Mouse (Mus musculus): Measurements from ENCODE around the gene Fcer1g. TPM values are rescaled to one million over a fixed set of nuclear protein-coding genes. Genes with fewer than 3 reads are reported as not detected.

Gene Fcer1g
- polyA plus RNA-seq, 1 experiment from 2014 or later, result 12.7 TPM

DNA sequence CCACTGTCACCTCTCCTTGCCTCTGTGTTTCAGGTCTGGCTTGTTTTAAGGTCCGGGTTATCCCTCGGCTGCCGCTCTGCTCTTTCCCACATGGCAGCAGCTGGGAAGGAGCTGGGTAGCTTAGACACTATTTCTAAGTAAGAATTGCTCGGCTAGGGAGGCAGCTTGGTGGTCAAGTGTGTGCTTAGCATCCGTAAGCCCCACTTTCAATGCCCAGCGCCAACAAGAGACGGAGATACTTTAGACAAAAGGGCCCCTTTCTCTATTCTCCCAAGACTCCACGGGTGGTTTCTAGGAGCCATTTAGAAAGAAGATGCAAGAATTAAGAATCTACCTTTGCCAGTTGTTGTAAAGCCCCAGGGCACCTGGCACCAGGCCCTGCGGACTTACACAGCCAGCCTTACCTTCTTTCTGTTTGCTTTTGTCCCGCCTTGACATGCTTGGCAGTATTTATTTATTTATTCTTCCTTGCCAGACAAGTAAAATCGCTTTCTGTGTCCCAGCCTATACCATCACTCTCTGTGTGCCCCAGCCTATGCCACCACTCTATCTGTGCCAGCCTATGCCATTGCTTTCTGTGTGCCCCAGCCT, 41.1 kb upstream of the Fcer1g start:
- peaks cover 81% of the 10 kb centered on the region for H3K36me3 ChIP-seq
- DNase-seq (ENCODE audit: low spot score), result no peak
- WGBS, result 90% methylated on average over 11 of the region's 11 CpGs

GRCm38 (mm10) chr1:171274171-171274570, 40.0 kb upstream of the Fcer1g start:
- Histone ChIP-seq H3K36me3 (peaks cover 77% of the 10 kb centered on the region), H3K4me3 (no peak overlapping the region), H3K9me3 (replicated peaks) (no peaks in the 10 kb centered on the region), H3K27me3 (ENCODE audit: low read depth, poor library complexity, severe bottlenecking) (no peaks in the 10 kb centered on the region), H3K4me1 (peaks cover 26% of the 10 kb centered on the region), H3K27ac (replicated peaks) (no peak overlapping the region)
- WGBS, result 95% methylated on average over 12 of the region's 12 CpGs
- DNase-seq (ENCODE audit: low spot score), result no peak

More for the DNA sequence above, 41.1 kb upstream of the Fcer1g start:
- H3K9me3 ChIP-seq (replicated peaks), result no peaks in the 10 kb centered on the region
- no peak overlapping the region for H3K4me3 ChIP-seq
- no peak overlapping the region for H3K27ac ChIP-seq (replicated peaks)
- peaks cover 28% of the 10 kb centered on the region for H3K4me1 ChIP-seq
- no peaks in the 10 kb centered on the region for H3K27me3 ChIP-seq (ENCODE audit: low read depth, poor library complexity, severe bottlenecking)

DNA sequence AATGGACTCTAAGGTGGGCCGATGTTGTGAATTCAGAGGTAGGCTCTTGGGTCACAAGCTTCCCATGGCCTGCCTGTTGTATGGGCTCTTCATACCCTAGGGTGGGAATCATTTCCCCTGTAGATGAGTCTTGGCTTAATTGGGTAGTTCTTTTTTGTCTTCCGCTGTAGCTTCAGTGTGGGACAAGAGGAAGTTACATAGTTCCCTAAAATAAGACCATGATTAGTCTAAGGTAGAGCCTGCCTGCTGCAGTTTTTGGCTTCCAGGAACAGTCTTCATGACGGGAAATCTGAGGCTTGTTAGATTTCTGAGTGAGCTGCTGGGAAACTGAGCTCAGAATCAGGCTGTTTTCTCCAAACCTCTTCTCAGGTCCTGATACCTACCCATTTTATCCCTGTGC, 37.9 kb upstream of the Fcer1g start:
- Histone ChIP-seq H3K27me3 (ENCODE audit: low read depth, poor library complexity, severe bottlenecking) (no peaks in the 10 kb centered on the region), H3K9me3 (replicated peaks) (no peaks in the 10 kb centered on the region), H3K4me3 (peak overlapping the region; percentile 86; the same call in 1 of the 2 replicates), H3K4me1 (peaks cover 25% of the 10 kb centered on the region), H3K27ac (replicated peaks) (no peak overlapping the region), H3K36me3 (peaks cover 56% of the 10 kb centered on the region)
- DNase-seq (ENCODE audit: low spot score), result no peak
- WGBS, result 91% methylated on average over 3 of the region's 3 CpGs

- DNase-seq (ENCODE audit: low spot score), result no peak
These were observed 37.5 kb upstream of the Fcer1g start for GRCm38 (mm10) chr1:171271622-171272021.

GRCm38 (mm10) chr1:171271196-171271595, 37.0 kb upstream of the Fcer1g start:
- Histone ChIP-seq H3K4me3 (peak overlapping the region; percentile 86), H3K4me1 (peaks cover 25% of the 10 kb centered on the region), H3K27ac (replicated peaks) (0 out of 2 replicates have a peak overlapping the region, but pooled peaks have one; percentile 84), H3K9me3 (replicated peaks) (no peaks in the 10 kb centered on the region), H3K36me3 (peaks cover 47% of the 10 kb centered on the region), H3K27me3 (ENCODE audit: low read depth, poor library complexity, severe bottlenecking) (no peaks in the 10 kb centered on the region)
- DNase-seq (ENCODE audit: low spot score), result no peak
- 62% methylated on average over 9 of the region's 9 CpGs for WGBS

More at GRCm38 (mm10) chr1:171271622-171272021, 37.5 kb upstream of the Fcer1g start:
- Histone ChIP-seq H3K4me3 (peak overlapping the region; percentile 86; the same call in 1 of the 2 replicates), H3K27ac (replicated peaks) (no peak overlapping the region), H3K4me1 (peaks cover 25% of the 10 kb centered on the region), H3K9me3 (replicated peaks) (no peaks in the 10 kb centered on the region), H3K36me3 (peaks cover 52% of the 10 kb centered on the region), H3K27me3 (ENCODE audit: low read depth, poor library complexity, severe bottlenecking) (no peaks in the 10 kb centered on the region)
- WGBS, result 79% methylated on average over 10 of the region's 10 CpGs

- Histone ChIP-seq H3K4me3 (peak overlapping the region; percentile 86), H3K9me3 (replicated peaks) (no peaks in the 10 kb centered on the region), H3K36me3 (peaks cover 41% of the 10 kb centered on the region), H3K4me1 (peaks cover 25% of the 10 kb centered on the region), H3K27me3 (ENCODE audit: low read depth, poor library complexity, severe bottlenecking) (no peaks in the 10 kb centered on the region), H3K27ac (replicated peaks) (peak overlapping the region; percentile 84)
- DNase-seq (ENCODE audit: low spot score), result no peak
- WGBS, result under 1% methylated on average over 19 of the region's 19 CpGs
These were observed 36.4 kb upstream of the Fcer1g start for GRCm38 (mm10) chr1:171270573-171270900.

DNA sequence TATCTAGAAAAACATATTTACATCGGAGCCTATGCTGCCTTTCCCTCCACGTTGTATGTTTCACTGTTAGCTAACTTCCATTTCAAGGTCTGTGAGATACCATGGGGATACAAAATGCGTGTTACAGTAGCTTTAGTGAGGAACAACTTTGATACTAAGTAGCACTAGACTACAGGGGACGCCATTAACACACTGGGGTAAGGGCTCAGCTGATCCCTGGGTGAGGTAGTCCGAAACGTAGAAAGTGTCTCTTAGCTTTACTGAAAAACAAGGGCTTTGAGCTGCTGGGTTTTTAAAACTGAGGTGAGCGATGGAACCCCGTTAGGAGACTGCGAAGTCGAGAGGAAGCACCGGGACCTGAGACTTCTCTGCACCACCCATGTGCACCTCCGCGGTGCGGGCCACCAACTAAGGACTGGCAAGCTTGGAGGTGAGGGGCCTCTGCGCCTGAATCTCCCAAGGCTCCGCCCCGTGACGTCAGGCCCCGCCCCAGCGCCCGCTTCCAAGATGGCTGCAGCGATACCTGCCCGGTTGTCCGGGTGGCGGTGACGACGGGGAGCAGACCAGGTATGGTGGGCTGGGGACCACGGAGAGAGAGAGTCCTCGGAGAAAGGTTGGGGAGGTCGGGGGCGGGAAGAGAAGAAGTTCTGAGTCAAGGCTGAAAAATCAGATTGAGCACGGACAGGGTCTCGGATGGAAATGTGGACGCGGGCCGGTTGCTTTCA, 35.8 kb upstream of the Fcer1g start, which contains the start of gene B4galt3:
TSS of gene B4galt3 (plus strand) at position 481 of the 725 bp plus-strand sequence.
- WGBS, result 4% methylated on average over 36 of the region's 36 CpGs
- H3K27me3 ChIP-seq (ENCODE audit: low read depth, poor library complexity, severe bottlenecking), result no peaks in the 10 kb centered on the region

DNA sequence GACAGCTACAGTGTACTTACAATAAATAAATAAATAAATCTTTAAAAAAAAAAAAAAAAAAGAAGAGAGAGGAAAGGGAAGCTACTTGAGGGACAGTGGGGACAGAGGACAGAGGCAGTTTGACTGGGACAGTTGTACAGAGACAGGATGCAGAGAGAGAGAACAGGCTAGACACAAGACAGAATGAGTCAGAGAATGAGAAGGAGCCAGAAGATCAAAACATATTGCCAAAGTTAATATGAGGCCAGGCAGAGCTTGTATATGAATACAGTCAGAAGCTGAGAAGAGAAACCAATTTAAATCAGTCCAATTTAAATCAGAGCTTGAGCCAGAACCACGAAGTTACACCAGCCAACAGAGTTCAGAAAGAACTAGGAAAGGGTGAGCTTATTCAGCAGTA, 34.2 kb upstream of the Fcer1g start:
- no peaks in the 10 kb centered on the region for H3K9me3 ChIP-seq (replicated peaks)
- peaks cover 19% of the 10 kb centered on the region for H3K36me3 ChIP-seq
- H3K27me3 ChIP-seq (ENCODE audit: low read depth, poor library complexity, severe bottlenecking), result no peaks in the 10 kb centered on the region
- no peak for DNase-seq (ENCODE audit: low spot score)
- WGBS, result 62% methylated on average over 1 of the region's 1 CpGs
- no peak overlapping the region for H3K4me3 ChIP-seq
- H3K4me1 ChIP-seq, result peaks cover 27% of the 10 kb centered on the region
- H3K27ac ChIP-seq (replicated peaks), result no peak overlapping the region

More for the DNA sequence above, 35.8 kb upstream of the Fcer1g start, which contains the start of gene B4galt3:
- peak within 1 kb of the TSS; percentile 84 for H3K27ac ChIP-seq (replicated peaks)
- DNase-seq (ENCODE audit: low spot score), result peak; percentile 94
- peak within 1 kb of the TSS; percentile 86 for H3K4me3 ChIP-seq
- H3K4me1 ChIP-seq, result peaks cover 25% of the 10 kb centered on the region
- no peaks in the 10 kb centered on the region for H3K9me3 ChIP-seq (replicated peaks)
- peaks cover 35% of the 10 kb centered on the region for H3K36me3 ChIP-seq

GRCm38 (mm10) chr1:171265971-171266744, 32.0 kb upstream of the Fcer1g start:
- Histone ChIP-seq H3K36me3 (no peaks in the 10 kb centered on the region), H3K9me3 (replicated peaks) (no peaks in the 10 kb centered on the region), H3K27me3 (ENCODE audit: low read depth, poor library complexity, severe bottlenecking) (no peaks in the 10 kb centered on the region), H3K4me1 (peaks cover 33% of the 10 kb centered on the region), H3K27ac (replicated peaks) (no peak overlapping the region), H3K4me3 (no peak overlapping the region)
- DNase-seq (ENCODE audit: low spot score), result no peak
- WGBS, result 82% methylated on average over 4 of the region's 4 CpGs

DNA sequence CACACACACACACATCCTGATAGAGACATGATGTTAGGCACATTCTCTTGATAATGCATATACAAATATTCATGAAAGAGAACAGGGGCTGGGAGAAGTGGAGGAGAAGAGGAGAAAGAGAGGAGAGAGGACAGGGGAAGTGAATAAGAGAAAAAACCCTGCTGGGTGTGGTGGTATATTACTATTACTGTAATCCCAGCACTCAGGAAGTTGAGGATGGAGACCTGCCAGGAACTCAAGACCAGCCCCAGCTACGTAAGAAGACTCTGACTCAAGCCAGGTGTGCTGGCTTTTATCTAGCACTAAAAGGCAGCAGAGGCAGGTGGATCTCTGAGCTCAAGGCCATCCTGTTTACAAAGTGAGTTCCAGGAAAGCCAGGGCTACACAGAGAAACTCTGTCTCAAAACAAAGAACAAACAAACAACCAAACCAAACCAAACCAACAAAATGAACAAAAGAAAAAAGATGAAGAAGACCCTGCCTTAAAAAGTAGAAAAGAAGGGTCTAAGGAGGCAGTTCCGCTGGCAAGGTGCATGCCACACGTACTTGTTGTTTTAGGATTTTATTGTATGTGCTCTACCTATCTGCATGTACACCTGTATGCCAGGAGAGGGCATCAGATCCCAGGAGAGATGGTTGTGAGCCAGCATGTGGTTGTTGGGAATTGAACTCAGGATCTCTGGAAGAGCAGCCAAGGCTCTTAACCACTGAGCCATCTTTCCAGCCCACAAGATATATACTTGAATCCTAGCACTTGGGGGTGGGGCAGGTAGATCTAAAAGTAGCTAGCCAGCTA, 29.7 kb upstream of the Fcer1g start:
- peaks cover 18% of the 10 kb centered on the region for H3K4me1 ChIP-seq
- no peaks in the 10 kb centered on the region for H3K27me3 ChIP-seq (ENCODE audit: low read depth, poor library complexity, severe bottlenecking)
- peaks cover 4% of the 10 kb centered on the region for H3K36me3 ChIP-seq
- H3K4me3 ChIP-seq, result no peak overlapping the region
- no peaks in the 10 kb centered on the region for H3K9me3 ChIP-seq (replicated peaks)
- H3K27ac ChIP-seq (replicated peaks), result peak overlapping the region; percentile 5; the same call in 1 of the 2 replicates
- 87% methylated on average over 3 of the region's 3 CpGs for WGBS
- DNase-seq (ENCODE audit: low spot score), result no peak

- peak; percentile 36 for DNase-seq (ENCODE audit: low spot score)
- peak overlapping the region; percentile 5; the same call in 1 of the 2 replicates for H3K27ac ChIP-seq (replicated peaks)
- H3K4me3 ChIP-seq, result peak overlapping the region; percentile 44
- 5% methylated on average over 2 of the region's 2 CpGs for WGBS
- no peaks in the 10 kb centered on the region for H3K27me3 ChIP-seq (ENCODE audit: low read depth, poor library complexity, severe bottlenecking)
- H3K4me1 ChIP-seq, result peaks cover 21% of the 10 kb centered on the region
- peaks cover 9% of the 10 kb centered on the region for H3K36me3 ChIP-seq
- H3K9me3 ChIP-seq (replicated peaks), result no peaks in the 10 kb centered on the region
These were observed 29.0 kb upstream of the Fcer1g start for GRCm38 (mm10) chr1:171263185-171263611.

GRCm38 (mm10) chr1:171262594-171263130, 28.5 kb upstream of the Fcer1g start:
- 12% methylated on average over 8 of the region's 8 CpGs for WGBS
- no peaks in the 10 kb centered on the region for H3K27me3 ChIP-seq (ENCODE audit: low read depth, poor library complexity, severe bottlenecking)
- H3K9me3 ChIP-seq (replicated peaks), result no peaks in the 10 kb centered on the region
- peaks cover 14% of the 10 kb centered on the region for H3K36me3 ChIP-seq
- peak overlapping the region; percentile 44 for H3K4me3 ChIP-seq
- H3K27ac ChIP-seq (replicated peaks), result peak overlapping the region; percentile 72
- no peak for DNase-seq (ENCODE audit: low spot score)
- H3K4me1 ChIP-seq, result peaks cover 21% of the 10 kb centered on the region
